Mouse (Mus musculus): Measurements from ENCODE around the gene Nenf.

DNA sequence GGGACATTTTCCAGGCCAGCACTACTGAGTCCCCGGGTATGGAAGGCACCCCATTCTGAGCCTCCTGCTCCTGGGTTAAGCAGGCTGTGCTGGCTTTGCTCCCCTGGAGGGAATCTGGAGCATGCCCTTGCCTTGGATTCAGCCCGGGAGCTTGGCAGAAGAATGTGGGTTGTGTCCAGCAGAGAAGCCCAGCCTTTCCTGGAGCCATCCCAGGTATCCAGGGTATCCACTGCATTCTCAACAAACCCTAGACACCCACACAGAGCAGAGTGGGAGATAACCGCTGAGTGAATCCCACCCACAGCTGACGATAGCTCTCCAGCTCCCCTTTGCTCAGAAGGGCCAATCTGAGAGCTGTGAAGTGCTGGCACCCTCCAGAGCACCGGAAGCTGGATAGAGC, 21.5 kb downstream of the Nenf start:
- TF ChIP-seq POLR2A (IDR thresholded peaks at IDR 0.05; ENCODE audit: insufficient read depth, low read depth, low read length), result no peak
- no peak for TF ChIP-seq CTCF (IDR thresholded peaks at IDR 0.05; ENCODE audit: insufficient read depth, low read depth, low read length)
